Mouse (Mus musculus) bone marrow macrophage, adult 2 months (primary cell): ENCODE results near the gene Scgb1a1.

Experiments
- CTCF ChIP-seq: IDR thresholded peaks from 2 replicates; pipeline ENCODE4 v1.5.1; 2012; ENCODE audit warnings: low read depth, mild to moderate bottlenecking, low read length, moderate library complexity
- POLR2A ChIP-seq: IDR thresholded peaks from 2 replicates; pipeline ENCODE4 v1.6.1; 2012; ENCODE audit warnings: mild to moderate bottlenecking, low read depth, low read length, borderline replicate concordance

DNA sequence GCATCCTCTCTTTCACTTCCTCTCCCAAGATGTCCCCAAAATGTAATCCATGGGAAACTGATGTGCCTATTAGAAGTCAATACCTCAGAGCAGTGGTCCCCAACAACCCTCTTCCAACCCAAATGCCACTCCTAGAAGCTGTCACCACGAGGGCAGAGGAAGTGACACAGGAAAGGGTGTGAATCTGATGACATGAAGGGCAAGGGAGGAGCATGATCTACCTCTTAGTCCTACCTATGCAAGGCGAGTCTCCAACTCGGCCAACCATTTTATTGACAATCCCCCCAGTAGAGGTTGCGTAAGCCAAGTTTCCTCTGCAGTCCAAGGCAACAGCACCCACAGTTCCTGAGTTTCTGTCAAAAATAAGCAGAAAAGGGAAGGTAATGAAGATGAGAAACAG is 28.5 kb upstream of the Scgb1a1 start:
- TF ChIP-seq POLR2A = no peak
- no peak for TF ChIP-seq CTCF
